Mouse (Mus musculus) lung, postnatal 0 days (tissue): ENCODE results near the gene Cd72.

Experiments used
- CTCF ChIP-seq: IDR thresholded peaks from 2 replicates; pipeline ENCODE4 v1.5.1; 2016; ENCODE audit warnings: antibody characterized with exemption, mild to moderate bottlenecking
- EP300 ChIP-seq: IDR thresholded peaks from 2 replicates; pipeline ENCODE4 v1.6.1; 2016; ENCODE audit warnings: antibody characterized with exemption, mild to moderate bottlenecking, control low read depth

GRCm38 (mm10) chr4:43456470-43456869 lies 2.0 kb upstream of the Cd72 start:
- TF ChIP-seq EP300 (no peak), CTCF (no peak)
